Mouse (Mus musculus): ENCODE measurements around the gene Stim2. TPM values are rescaled to one million over a fixed set of nuclear protein-coding genes. Genes with fewer than 3 reads are reported as not detected.

Gene Stim2
- total and polyA plus RNA-seq, 3 experiments = 8.2 to 17.2 (median 16.5) TPM

GRCm38 (mm10) chr5:54049145-54049733, 50.9 kb downstream of the Stim2 start:
- Histone ChIP-seq H3K79me2 (replicated peaks; ENCODE audit: control insufficient read depth, insufficient read depth, low read length) (0 out of 2 replicates have a peak, but pooled peaks cover 9% of the 10 kb centered on the region), H3K9ac (ENCODE audit: low read depth, low read length) (no peak overlapping the region), H3K36me3 (ENCODE audit: control insufficient read depth, insufficient read depth, low read length) (peaks cover 9% of the 10 kb centered on the region), H3K27me3 (ENCODE audit: control insufficient read depth, insufficient read depth, low read length) (no peaks in the 10 kb centered on the region), H3K27ac (no peak overlapping the region), H3K4me1 (ENCODE audit: control insufficient read depth, insufficient read depth, low read length) (peaks cover 21% of the 10 kb centered on the region), H3K4me3 (no peak overlapping the region)
- no peak for TF ChIP-seq EP300 (IDR thresholded peaks at IDR 0.05; ENCODE audit: insufficient read depth, low read depth, low read length)
- TF ChIP-seq POLR2A (IDR thresholded peaks at IDR 0.05; ENCODE audit: insufficient read depth, low read depth, low read length) = no peak
- no peak for TF ChIP-seq CTCF (IDR thresholded peaks at IDR 0.05)
- intact Hi-C loops (cut with DNase I) = no loop called here
- DNase-seq = no peak
- WGBS = 68% methylated on average over 4 of the region's 4 CpGs

DNA sequence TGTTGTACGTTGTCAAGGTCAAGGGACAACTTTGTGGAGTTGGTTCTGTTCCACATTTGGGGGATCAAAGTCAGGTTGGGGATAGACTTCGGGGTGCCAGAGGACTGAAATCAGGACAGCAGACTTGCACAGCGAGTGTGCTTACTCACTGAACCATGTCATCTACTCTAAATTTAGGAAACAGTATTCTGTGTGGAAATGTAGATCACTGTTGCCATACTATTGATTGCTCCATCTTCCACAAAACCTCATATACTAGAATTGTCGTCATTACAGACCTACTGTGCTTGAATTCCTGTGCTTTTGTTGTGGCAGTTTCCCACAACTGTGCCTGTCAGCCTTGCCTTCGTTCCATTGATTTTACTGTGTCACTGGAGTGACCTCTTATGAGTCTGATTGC, 51.6 kb downstream of the Stim2 start:
- H3K4me1 ChIP-seq (ENCODE audit: control insufficient read depth, insufficient read depth, low read length) = peaks cover 20% of the 10 kb centered on the region
- H3K9ac ChIP-seq (ENCODE audit: low read depth, low read length) = no peak overlapping the region
- WGBS = 90% methylated on average over 5 of the region's 5 CpGs
- TF ChIP-seq POLR2A (IDR thresholded peaks at IDR 0.05; ENCODE audit: insufficient read depth, low read depth, low read length) (no peak), EP300 (IDR thresholded peaks at IDR 0.05; ENCODE audit: insufficient read depth, low read depth, low read length) (no peak), CTCF (IDR thresholded peaks at IDR 0.05) (no peak)
- H3K4me3 ChIP-seq = no peak overlapping the region
- H3K27ac ChIP-seq = no peak overlapping the region
- 0 out of 2 replicates have a peak, but pooled peaks cover 9% of the 10 kb centered on the region for H3K79me2 ChIP-seq (replicated peaks; ENCODE audit: control insufficient read depth, insufficient read depth, low read length)
- intact Hi-C loops (cut with DNase I) = loop anchor here (5.0 kb wide), 2 partner anchors 47 to 48 kb away; no protein-coding TSS in a partner anchor
- H3K27me3 ChIP-seq (ENCODE audit: control insufficient read depth, insufficient read depth, low read length) = no peaks in the 10 kb centered on the region
- DNase-seq = no peak
- peaks cover 9% of the 10 kb centered on the region for H3K36me3 ChIP-seq (ENCODE audit: control insufficient read depth, insufficient read depth, low read length)

DNA sequence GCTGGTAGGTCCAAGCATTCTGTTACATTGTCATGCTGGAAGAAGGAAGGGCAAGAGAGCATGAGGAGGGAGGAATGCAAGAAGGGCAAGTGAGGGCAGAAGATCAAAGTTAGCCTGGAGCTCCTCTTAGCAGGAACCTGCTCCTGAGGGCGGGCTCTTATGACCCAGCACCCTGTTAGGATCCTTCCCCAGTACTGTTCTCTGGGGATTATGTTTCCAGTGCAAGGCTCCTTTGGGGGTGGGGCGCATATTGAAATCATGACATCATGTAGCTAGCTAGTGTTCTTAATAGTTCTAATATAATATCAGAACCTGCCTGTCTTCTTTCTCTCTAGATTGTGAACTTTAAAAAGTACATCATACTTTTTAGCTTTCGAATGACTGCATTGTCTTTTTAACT, 52.8 kb downstream of the Stim2 start:
- Histone ChIP-seq H3K9ac (ENCODE audit: low read depth, low read length) (no peak overlapping the region), H3K79me2 (replicated peaks; ENCODE audit: control insufficient read depth, insufficient read depth, low read length) (0 out of 2 replicates have a peak, but pooled peaks cover 8% of the 10 kb centered on the region), H3K36me3 (ENCODE audit: control insufficient read depth, insufficient read depth, low read length) (peaks cover 6% of the 10 kb centered on the region), H3K4me3 (no peak overlapping the region), H3K27ac (no peak overlapping the region), H3K27me3 (ENCODE audit: control insufficient read depth, insufficient read depth, low read length) (no peaks in the 10 kb centered on the region), H3K4me1 (ENCODE audit: control insufficient read depth, insufficient read depth, low read length) (peaks cover 17% of the 10 kb centered on the region)
- DNase-seq = no peak
- WGBS = 83% methylated on average over 3 of the region's 3 CpGs
- intact Hi-C loops (cut with DNase I) = loop anchor here (5.0 kb wide), 2 partner anchors 46 to 49 kb away; no protein-coding TSS in a partner anchor
- no peak for TF ChIP-seq EP300 (IDR thresholded peaks at IDR 0.05; ENCODE audit: insufficient read depth, low read depth, low read length)
- TF ChIP-seq CTCF (IDR thresholded peaks at IDR 0.05) = no peak
- no peak for TF ChIP-seq POLR2A (IDR thresholded peaks at IDR 0.05; ENCODE audit: insufficient read depth, low read depth, low read length)

DNA sequence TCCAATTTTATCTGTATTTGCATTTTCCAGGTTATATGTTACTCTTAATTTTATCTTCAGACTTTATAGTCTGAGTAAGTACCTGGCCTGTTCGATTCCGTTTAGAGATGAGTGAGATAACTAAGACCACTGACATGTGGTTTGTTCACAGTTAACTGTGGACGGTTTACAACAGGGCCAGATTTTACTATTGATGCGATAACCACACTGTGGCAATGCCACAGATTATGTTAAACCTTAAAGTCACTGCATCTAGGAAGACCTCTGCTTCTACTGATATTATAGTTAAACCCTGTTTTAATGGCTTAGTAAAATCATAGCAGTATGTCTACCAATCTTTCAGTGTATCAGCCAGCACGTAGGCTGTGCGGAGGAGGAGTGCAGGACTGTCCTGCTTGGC, 53.9 kb downstream of the Stim2 start:
- Histone ChIP-seq H3K9ac (ENCODE audit: low read depth, low read length) (no peak overlapping the region), H3K4me3 (no peak overlapping the region), H3K27ac (no peak overlapping the region), H3K27me3 (ENCODE audit: control insufficient read depth, insufficient read depth, low read length) (no peaks in the 10 kb centered on the region), H3K79me2 (replicated peaks; ENCODE audit: control insufficient read depth, insufficient read depth, low read length) (0 out of 2 replicates have a peak, but pooled peaks cover 5% of the 10 kb centered on the region), H3K36me3 (ENCODE audit: control insufficient read depth, insufficient read depth, low read length) (peaks cover 6% of the 10 kb centered on the region), H3K4me1 (ENCODE audit: control insufficient read depth, insufficient read depth, low read length) (peaks cover 13% of the 10 kb centered on the region)
- no peak for TF ChIP-seq EP300 (IDR thresholded peaks at IDR 0.05; ENCODE audit: insufficient read depth, low read depth, low read length)
- no peak for TF ChIP-seq CTCF (IDR thresholded peaks at IDR 0.05)
- TF ChIP-seq POLR2A (IDR thresholded peaks at IDR 0.05; ENCODE audit: insufficient read depth, low read depth, low read length) = no peak
- intact Hi-C loops (cut with DNase I) = loop anchor here (5.0 kb wide), 2 partner anchors 45 to 50 kb away; no protein-coding TSS in a partner anchor
- no peak for DNase-seq
- 81% methylated on average over 6 of the region's 6 CpGs for WGBS

DNA sequence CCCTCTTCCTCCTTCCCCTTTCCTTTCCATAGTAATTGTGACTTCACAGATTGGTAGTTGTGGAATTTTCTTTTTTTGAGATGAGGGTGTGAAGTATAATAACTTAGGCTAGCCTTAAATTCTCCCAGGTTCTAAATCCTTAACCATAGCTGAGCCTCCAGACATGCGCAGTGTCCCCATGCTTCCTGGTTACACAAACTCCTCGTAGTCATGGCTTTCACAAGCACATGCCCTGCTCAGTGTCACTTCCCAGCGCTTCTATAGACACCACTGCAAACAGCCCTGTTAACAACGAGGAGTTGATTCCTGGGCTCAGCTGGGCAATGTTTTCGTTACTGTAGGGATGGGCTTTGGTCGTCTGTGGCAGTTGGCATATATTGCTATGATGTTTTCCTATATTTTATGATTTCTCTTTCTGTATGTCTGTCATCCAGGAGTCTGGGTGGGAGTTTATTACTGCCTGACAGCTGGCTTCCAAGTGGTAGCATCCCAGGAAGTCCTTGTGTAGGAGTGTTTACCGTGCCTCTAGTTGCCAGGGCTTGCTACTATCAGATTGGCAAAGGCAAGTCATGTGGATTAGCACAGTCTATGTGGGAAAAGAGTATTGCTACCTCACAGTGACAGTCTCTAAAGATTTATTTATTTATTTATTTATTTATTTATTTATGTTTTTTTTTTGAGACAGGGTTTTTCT, 55.5 kb downstream of the Stim2 start:
- Histone ChIP-seq H3K9ac (ENCODE audit: low read depth, low read length) (no peak overlapping the region), H3K36me3 (ENCODE audit: control insufficient read depth, insufficient read depth, low read length) (peaks cover 4% of the 10 kb centered on the region; the same call in 1 of the 2 replicates), H3K4me3 (no peak overlapping the region), H3K27ac (no peak overlapping the region), H3K79me2 (replicated peaks; ENCODE audit: control insufficient read depth, insufficient read depth, low read length) (0 out of 2 replicates have a peak, but pooled peaks cover 2% of the 10 kb centered on the region), H3K4me1 (ENCODE audit: control insufficient read depth, insufficient read depth, low read length) (peaks cover 11% of the 10 kb centered on the region), H3K27me3 (ENCODE audit: control insufficient read depth, insufficient read depth, low read length) (no peaks in the 10 kb centered on the region)
- intact Hi-C loops (cut with DNase I) = loop anchor here (5.0 kb wide), 2 partner anchors 43 to 52 kb away; no protein-coding TSS in a partner anchor
- TF ChIP-seq EP300 (IDR thresholded peaks at IDR 0.05; ENCODE audit: insufficient read depth, low read depth, low read length) (no peak), CTCF (IDR thresholded peaks at IDR 0.05) (no peak), POLR2A (IDR thresholded peaks at IDR 0.05; ENCODE audit: insufficient read depth, low read depth, low read length) (no peak)
- DNase-seq = no peak
- 56% methylated on average over 7 of the region's 7 CpGs for WGBS

DNA sequence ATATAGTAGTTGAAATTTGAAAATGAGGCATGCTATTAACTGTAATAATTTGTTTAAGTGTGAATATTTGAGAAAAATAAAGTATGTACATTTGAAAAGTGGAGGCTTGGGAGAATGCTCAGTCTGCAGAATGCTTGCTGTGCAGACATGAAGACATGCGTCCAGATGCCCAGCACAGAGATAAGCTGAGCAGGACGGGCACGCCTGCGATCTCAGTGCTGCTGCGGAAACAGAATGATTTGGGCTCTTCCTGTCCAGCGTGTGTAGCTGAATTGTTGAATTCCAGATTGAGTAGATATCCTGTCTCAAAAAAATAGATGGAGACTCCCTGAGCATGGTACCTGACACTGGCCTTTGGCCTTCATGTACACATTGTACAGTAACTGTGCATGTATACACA, 58.0 kb downstream of the Stim2 start:
- peaks cover 9% of the 10 kb centered on the region for H3K4me1 ChIP-seq (ENCODE audit: control insufficient read depth, insufficient read depth, low read length)
- intact Hi-C loops (cut with DNase I) = no loop called here
- 54% methylated on average over 6 of the region's 6 CpGs for WGBS
- H3K36me3 ChIP-seq (ENCODE audit: control insufficient read depth, insufficient read depth, low read length) = peaks cover 4% of the 10 kb centered on the region; the same call in 1 of the 2 replicates
- no peak for DNase-seq
- no peak for TF ChIP-seq CTCF (IDR thresholded peaks at IDR 0.05)
- no peak for TF ChIP-seq POLR2A (IDR thresholded peaks at IDR 0.05; ENCODE audit: insufficient read depth, low read depth, low read length)
- no peak for TF ChIP-seq EP300 (IDR thresholded peaks at IDR 0.05; ENCODE audit: insufficient read depth, low read depth, low read length)
- no peak overlapping the region for H3K9ac ChIP-seq (ENCODE audit: low read depth, low read length)
- H3K27ac ChIP-seq = no peak overlapping the region
- no peaks in the 10 kb centered on the region for H3K27me3 ChIP-seq (ENCODE audit: control insufficient read depth, insufficient read depth, low read length)
- no peak overlapping the region for H3K4me3 ChIP-seq
- H3K79me2 ChIP-seq (replicated peaks; ENCODE audit: control insufficient read depth, insufficient read depth, low read length) = no peaks in the 10 kb centered on the region

Data from heart, adult 2 months (tissue).